Mouse (Mus musculus): ENCODE measurements around the gene Gdf15. TPM values are rescaled to one million over a fixed set of nuclear protein-coding genes. Genes with fewer than 3 reads are reported as not detected.
A peak's percentile ranks its signal among the peaks of the same experiment; 100 is the strongest.

The Gdf15 gene
- polyA plus RNA-seq, 1 experiment, result not detected

GRCm38 (mm10) chr8:70598283-70598682, 34.0 kb downstream of the Gdf15 start:
- WGBS, result 77% methylated on average over 29 of the region's 29 CpGs
- Histone ChIP-seq H3K27ac (ENCODE audit: control insufficient read depth, insufficient read depth, low read depth, low read length, poor library complexity) (no peak overlapping the region), H3K4me1 (ENCODE audit: control insufficient read depth, insufficient read depth, low read length) (peaks cover 4% of the 10 kb centered on the region), H3K4me3 (replicated peaks; ENCODE audit: control insufficient read depth, low read depth, low read length) (no peak overlapping the region)
- TF ChIP-seq POLR2A (IDR thresholded peaks at IDR 0.05; ENCODE audit: borderline replicate concordance, control insufficient read depth, low read depth, low read length) (no peak), CTCF (IDR thresholded peaks at IDR 0.05; ENCODE audit: control insufficient read depth, insufficient read depth, low read length) (peak; percentile 31; the same call in 1 of the 2 replicates)

DNA sequence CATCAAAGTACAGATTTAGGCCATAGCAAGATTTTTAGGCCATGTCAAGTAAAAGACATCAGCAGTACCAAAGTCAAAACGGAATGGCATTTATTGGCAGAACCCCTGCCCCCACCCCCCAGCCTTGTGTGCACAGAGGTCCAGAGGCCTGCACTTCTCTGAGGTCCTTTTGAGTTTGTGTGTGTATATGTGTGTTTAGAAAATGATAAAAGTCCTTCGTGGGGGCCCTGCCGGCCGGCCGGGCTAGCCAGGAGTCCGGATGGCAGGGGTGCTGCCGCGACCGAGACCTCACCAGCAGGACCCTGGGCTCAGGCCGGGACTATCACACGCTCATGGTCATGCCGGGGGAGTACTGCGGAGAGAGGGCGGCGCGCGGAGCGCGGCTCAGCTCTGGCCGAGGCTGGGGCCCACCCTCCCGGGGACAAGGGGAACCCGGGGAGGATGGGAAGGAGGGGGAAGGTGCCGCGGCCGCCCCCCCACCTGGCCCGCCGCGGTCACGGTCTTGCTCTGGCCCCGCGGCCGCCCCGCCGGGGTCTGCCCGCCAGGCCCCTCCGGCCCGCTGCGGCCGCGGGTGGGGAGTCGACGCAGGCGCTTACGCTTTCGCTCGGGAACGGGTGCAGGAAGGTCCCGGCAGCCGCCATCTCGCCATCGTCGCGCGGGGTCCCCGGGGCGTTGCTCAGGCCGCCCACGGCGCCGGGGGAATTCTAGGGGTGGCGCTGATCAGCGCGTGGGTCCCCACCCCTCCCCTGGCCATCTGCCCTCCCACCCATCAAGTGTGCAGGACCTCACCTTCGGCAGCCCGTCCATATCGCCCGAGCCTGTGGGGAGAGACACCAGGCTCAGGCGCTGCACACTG, 34.6 kb downstream of the Gdf15 start:
- Histone ChIP-seq H3K4me3 (replicated peaks; ENCODE audit: control insufficient read depth, low read depth, low read length) (no peak overlapping the region), H3K27ac (ENCODE audit: control insufficient read depth, insufficient read depth, low read depth, low read length, poor library complexity) (no peak overlapping the region), H3K4me1 (ENCODE audit: control insufficient read depth, insufficient read depth, low read length) (peaks cover 4% of the 10 kb centered on the region)
- no peak for TF ChIP-seq CTCF (IDR thresholded peaks at IDR 0.05; ENCODE audit: control insufficient read depth, insufficient read depth, low read length)
- TF ChIP-seq POLR2A (IDR thresholded peaks at IDR 0.05; ENCODE audit: borderline replicate concordance, control insufficient read depth, low read depth, low read length), result no peak
- WGBS, result 95% methylated on average over 68 of the region's 68 CpGs

- WGBS, result 86% methylated on average over 17 of the region's 17 CpGs
Observed at GRCm38 (mm10) chr8:70596775-70597416, 35.4 kb downstream of the Gdf15 start.

DNA sequence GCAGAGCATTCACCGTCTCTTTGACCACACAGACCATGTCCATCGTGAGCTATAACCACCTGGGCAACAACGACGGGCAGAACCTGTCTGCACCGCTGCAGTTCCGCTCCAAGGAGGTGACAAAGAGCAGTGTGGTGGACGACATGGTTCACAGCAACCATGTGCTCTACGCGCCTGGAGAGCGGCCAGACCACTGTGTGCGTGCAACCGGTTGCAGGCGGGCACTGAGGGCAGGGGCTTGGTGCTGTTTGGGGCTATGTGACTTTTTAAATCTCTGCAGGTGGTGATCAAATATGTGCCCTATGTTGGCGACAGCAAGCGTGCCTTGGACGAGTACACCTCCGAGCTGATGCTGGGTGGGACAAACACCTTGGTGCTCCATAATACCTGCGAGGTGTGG, 36.0 kb downstream of the Gdf15 start:
- 86% methylated on average over 18 of the region's 18 CpGs for WGBS
- H3K4me1 ChIP-seq (ENCODE audit: control insufficient read depth, insufficient read depth, low read length), result peaks cover 4% of the 10 kb centered on the region

More at GRCm38 (mm10) chr8:70596775-70597416, 35.4 kb downstream of the Gdf15 start:
- peaks cover 4% of the 10 kb centered on the region for H3K4me1 ChIP-seq (ENCODE audit: control insufficient read depth, insufficient read depth, low read length)
- no peak overlapping the region for H3K27ac ChIP-seq (ENCODE audit: control insufficient read depth, insufficient read depth, low read depth, low read length, poor library complexity)
- TF ChIP-seq CTCF (IDR thresholded peaks at IDR 0.05; ENCODE audit: control insufficient read depth, insufficient read depth, low read length) (no peak), POLR2A (IDR thresholded peaks at IDR 0.05; ENCODE audit: borderline replicate concordance, control insufficient read depth, low read depth, low read length) (no peak)
- no peak overlapping the region for H3K4me3 ChIP-seq (replicated peaks; ENCODE audit: control insufficient read depth, low read depth, low read length)

DNA sequence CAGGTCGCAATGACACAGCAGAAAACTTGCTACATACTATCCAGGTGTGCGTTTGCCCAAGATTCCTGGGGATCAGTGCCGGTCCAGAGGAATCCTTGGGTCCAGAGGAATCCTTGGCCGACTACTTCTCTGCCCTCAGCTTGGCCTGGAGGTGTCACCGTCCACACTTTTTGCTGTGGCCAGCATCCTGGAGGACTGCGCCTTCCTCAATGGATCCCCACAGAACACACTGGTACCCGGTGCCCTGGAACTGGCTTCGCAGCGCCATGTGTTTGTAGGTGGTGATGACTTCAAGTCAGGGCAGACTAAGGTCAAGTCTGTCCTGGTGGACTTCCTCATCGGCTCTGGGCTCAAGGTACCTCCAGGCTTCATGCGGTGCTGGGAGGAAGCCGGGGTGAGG, 36.4 kb downstream of the Gdf15 start:
- Histone ChIP-seq H3K27ac (ENCODE audit: control insufficient read depth, insufficient read depth, low read depth, low read length, poor library complexity) (no peak overlapping the region), H3K4me1 (ENCODE audit: control insufficient read depth, insufficient read depth, low read length) (peaks cover 4% of the 10 kb centered on the region), H3K4me3 (replicated peaks; ENCODE audit: control insufficient read depth, low read depth, low read length) (no peak overlapping the region)
- 88% methylated on average over 12 of the region's 12 CpGs for WGBS
- TF ChIP-seq CTCF (IDR thresholded peaks at IDR 0.05; ENCODE audit: control insufficient read depth, insufficient read depth, low read length), result no peak
- no peak for TF ChIP-seq POLR2A (IDR thresholded peaks at IDR 0.05; ENCODE audit: borderline replicate concordance, control insufficient read depth, low read depth, low read length)

More for the DNA sequence above, 36.0 kb downstream of the Gdf15 start:
- Histone ChIP-seq H3K4me3 (replicated peaks; ENCODE audit: control insufficient read depth, low read depth, low read length) (no peak overlapping the region), H3K27ac (ENCODE audit: control insufficient read depth, insufficient read depth, low read depth, low read length, poor library complexity) (no peak overlapping the region)
- no peak for TF ChIP-seq POLR2A (IDR thresholded peaks at IDR 0.05; ENCODE audit: borderline replicate concordance, control insufficient read depth, low read depth, low read length)
- no peak for TF ChIP-seq CTCF (IDR thresholded peaks at IDR 0.05; ENCODE audit: control insufficient read depth, insufficient read depth, low read length)

GRCm38 (mm10) chr8:70594621-70595564, 37.4 kb downstream of the Gdf15 start:
- TF ChIP-seq CTCF (IDR thresholded peaks at IDR 0.05; ENCODE audit: control insufficient read depth, insufficient read depth, low read length) (no peak), POLR2A (IDR thresholded peaks at IDR 0.05; ENCODE audit: borderline replicate concordance, control insufficient read depth, low read depth, low read length) (no peak)
- H3K4me3 ChIP-seq (replicated peaks; ENCODE audit: control insufficient read depth, low read depth, low read length), result peak overlapping the region; percentile 78
- WGBS, result 21% methylated on average over 82 of the region's 82 CpGs
- peaks cover 1% of the 10 kb centered on the region for H3K4me1 ChIP-seq (ENCODE audit: control insufficient read depth, insufficient read depth, low read length)
- peak overlapping the region; percentile 66 for H3K27ac ChIP-seq (ENCODE audit: control insufficient read depth, insufficient read depth, low read depth, low read length, poor library complexity)

DNA sequence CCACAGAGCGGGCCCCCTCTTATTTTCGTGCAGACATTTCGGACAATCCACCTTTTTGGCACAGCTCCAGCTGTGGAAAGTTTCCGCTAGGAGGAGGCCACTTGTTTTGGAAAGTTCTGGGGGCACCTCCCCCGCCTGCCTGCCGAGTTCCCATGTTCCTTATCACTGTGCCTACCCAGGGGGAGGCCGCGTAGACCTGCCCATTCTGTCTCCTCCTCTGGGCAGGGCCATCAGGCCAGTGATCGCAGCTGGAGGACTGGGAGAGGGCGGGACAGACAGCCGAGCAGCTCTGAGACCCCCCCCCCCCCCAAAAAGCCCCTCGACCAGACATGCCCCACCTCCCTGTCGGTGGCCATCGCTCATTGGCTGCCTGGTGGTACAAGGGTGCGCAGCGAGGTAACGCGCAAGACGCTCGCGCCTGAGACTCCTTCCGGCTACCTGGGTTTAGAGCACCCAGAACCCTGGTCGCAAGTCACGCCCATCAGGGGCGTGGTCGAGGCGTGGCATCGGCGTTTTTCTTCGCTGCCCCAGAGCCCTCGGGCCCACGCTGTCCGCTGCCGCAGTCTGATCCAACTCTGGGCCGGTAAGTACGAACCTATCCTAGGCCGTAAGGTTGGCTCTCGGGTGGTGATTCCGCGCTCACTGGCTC, 38.2 kb downstream of the Gdf15 start, which contains the start of gene Isyna1:
Gene Isyna1, plus strand, starts transcription at position 413 of the 649 bp plus-strand sequence.
- under 1% methylated on average over 40 of the region's 40 CpGs for WGBS
- Histone ChIP-seq H3K27ac (ENCODE audit: control insufficient read depth, insufficient read depth, low read depth, low read length, poor library complexity) (peak within 1 kb of the TSS; percentile 66), H3K4me3 (replicated peaks; ENCODE audit: control insufficient read depth, low read depth, low read length) (peak within 1 kb of the TSS; percentile 78), H3K4me1 (ENCODE audit: control insufficient read depth, insufficient read depth, low read length) (peaks cover 1% of the 10 kb centered on the region; the same call in 1 of the 2 replicates)
- peak; percentile 81 for TF ChIP-seq POLR2A (IDR thresholded peaks at IDR 0.05; ENCODE audit: borderline replicate concordance, control insufficient read depth, low read depth, low read length)
- TF ChIP-seq CTCF (IDR thresholded peaks at IDR 0.05; ENCODE audit: control insufficient read depth, insufficient read depth, low read length), result 0 out of 2 replicates have a peak, but pooled peaks have one; percentile 1
